9 mouse cellular contexts compared by ENCODE assay signal in the genomic region with DNA sequence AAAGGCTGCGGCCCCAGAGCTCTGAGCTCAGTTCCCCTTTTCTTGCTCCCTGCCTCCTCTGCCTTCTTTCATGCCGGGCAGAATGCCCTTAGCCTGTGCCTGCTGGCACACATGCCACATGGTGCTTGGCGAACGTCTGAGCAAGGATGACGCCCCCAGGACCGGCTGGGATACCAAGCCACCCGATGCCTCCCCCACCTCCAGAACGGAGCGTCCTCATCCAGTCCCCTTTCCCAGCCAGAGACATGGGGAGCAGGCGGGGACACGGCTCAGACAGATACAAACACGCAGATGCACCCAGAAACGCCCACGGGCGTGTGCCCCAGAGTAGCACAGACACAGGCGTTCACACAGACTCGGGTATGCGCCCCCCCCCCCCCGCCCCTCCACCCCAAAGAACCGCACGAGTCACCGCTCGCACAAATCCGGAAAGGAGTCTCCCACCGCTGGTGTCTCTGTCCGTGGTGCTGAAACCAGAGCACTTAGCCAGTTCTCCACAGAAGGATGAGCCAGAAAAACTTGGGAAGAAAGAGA. TPM values are rescaled to one million over a fixed set of nuclear protein-coding genes. Genes with fewer than 3 reads are reported as not detected.
DNase-seq lines count a peak whose midpoint lies in the region; TF ChIP-seq lines count a peak whose summit lies in the region.
"Had no signal": no experiment of that assay in that cellular context is flagged by ENCODE, and none has a peak within 500 bp of the region (broad histone marks: within the 10 kb centered on the region; RNA-seq: fewer than 3 reads in every experiment).

No protein-coding gene starts in this region.

- peaks cover 47% of the 10 kb centered on the region for H3K27me3 ChIP-seq in myocyte (ENCODE audit: control insufficient read depth, insufficient read depth, insufficient read length)

- no peak overlapping the region for H3K4me3 ChIP-seq in myocyte
- H3K4me3 ChIP-seq: limb, embryonic 15.5 days had no signal

- no peak for TF ChIP-seq POLR2A in myocyte (IDR thresholded peaks at IDR 0.05; ENCODE audit: insufficient read length, low read depth)

- peak; percentile 31 for DNase-seq in heart, adult 8-10 months (ENCODE audit: low spot score)
- no peak for DNase-seq in heart, adult 9 months (ENCODE audit: low spot score in 2 of 2)
- DNase-seq in R1 (ENCODE audit: low read depth, low spot score) = peak; percentile 83
- peak; percentile 72 for DNase-seq in embryo, embryonic 11.5 days (ENCODE audit: low read depth, low spot score)
- DNase-seq in heart, postnatal 36 days = peak; percentile 58 to 72
- peak; percentile 84 to 88 for DNase-seq in layer of hippocampus, postnatal 36 days
- DNase-seq in yolk sac, embryonic 10.5 days (ENCODE audit: low spot score) = peak; percentile 56

- intact Hi-C loops in heart, postnatal 36 days (cut with DNase I) = no loop called here

- H3K4me2 ChIP-seq in myocyte (ENCODE audit: low read depth) = no peak overlapping the region
- H3K4me2 ChIP-seq: limb, embryonic 15.5 days had no signal

- H3ac ChIP-seq in myocyte (ENCODE audit: control insufficient read depth, insufficient read length) = no peak overlapping the region

- H3K36me3 ChIP-seq in myocyte (ENCODE audit: control insufficient read depth, insufficient read depth) = no peaks in the 10 kb centered on the region
- H3K36me3 ChIP-seq: limb, embryonic 15.5 days had no signal

- no peaks in the 10 kb centered on the region for H3K79me2 ChIP-seq in myocyte (ENCODE audit: control insufficient read depth, insufficient read depth)

TF ChIP-seq in myocyte, 11 proteins besides CTCF, POLR2A, EP300 and RAD21:
- TF ChIP-seq POLR2AphosphoS2 (IDR thresholded peaks at IDR 0.05; ENCODE audit: insufficient read length, low read depth) (no peak), REST (IDR thresholded peaks at IDR 0.05; ENCODE audit: insufficient read depth, insufficient read length) (peak; percentile 85), TCF12 (IDR thresholded peaks at IDR 0.05; ENCODE audit: insufficient read depth, poor library complexity, severe bottlenecking) (no peak), MAX (IDR thresholded peaks at IDR 0.05; ENCODE audit: low read depth) (no peak)
TF ChIP-seq in myocyte: peak in this region for 1.

RNA-seq across cellular contexts. Expression of a gene that starts 15.6 kb away (rescaled TPM):
- total RNA-seq in heart, adult 8-10 months (2022) = not detected
- total RNA-seq in heart, postnatal 36 days (2021) = not detected
- total RNA-seq in layer of hippocampus, postnatal 36 days (2021) = 100 to 1,000 TPM; 156 to 162 TPM
- not detected for polyA plus RNA-seq in myocyte (2012; fragmentation: generic; extraction: Trizol)
- polyA plus RNA-seq: limb, embryonic 15.5 days had no signal

RNA-seq across cellular contexts. Expression of a gene that starts 34.3 kb away (rescaled TPM):
- 10 to 100 TPM in 2 of 4 experiments, 1 to 10 TPM in 2; 4.0 to 11.3 (median 7.1) TPM for total RNA-seq in heart, adult 8-10 months (2022)
- total RNA-seq in heart, postnatal 36 days (2021) = 1 to 10 TPM; 4.6 to 7.0 TPM
- total RNA-seq in layer of hippocampus, postnatal 36 days (2021) = 10 to 100 TPM; 48.8 to 50.8 TPM
- not detected for polyA plus RNA-seq in myocyte (2012; fragmentation: generic; extraction: Trizol)

RNA-seq across cellular contexts. Expression of a gene that starts 44.3 kb away (rescaled TPM):
- 10 to 100 TPM; 17.2 to 28.8 (median 23.7) TPM for total RNA-seq in heart, adult 8-10 months (2022)
- 10 to 100 TPM; 21.5 to 26.8 TPM for total RNA-seq in heart, postnatal 36 days (2021)
- total RNA-seq in layer of hippocampus, postnatal 36 days (2021) = 10 to 100 TPM; 31.3 to 34.5 TPM
- 25.8 TPM for polyA plus RNA-seq in myocyte (2012; fragmentation: generic; extraction: Trizol)

Comparison
In these comparisons a context has a peak if more than half of its experiments do, and no peak if none do; other contexts are left out.
1. DNase-seq: peak in heart, adult 8-10 months (single experiment), R1 (single experiment), embryo, embryonic 11.5 days (single experiment), heart, postnatal 36 days (2 of 2), layer of hippocampus, postnatal 36 days (2 of 2) and yolk sac, embryonic 10.5 days (single experiment); none in heart, adult 9 months (0 of 2).
2. RNA of a gene that starts 15.6 kb away (total RNA-seq): 156 to 162 TPM in layer of hippocampus, postnatal 36 days; not detected in heart, adult 8-10 months and not detected in heart, postnatal 36 days; every median in the first group is over 100 times any median in the second.
3. RNA of a gene that starts 34.3 kb away (total RNA-seq): 48.8 to 50.8 TPM in layer of hippocampus, postnatal 36 days; 4.0 to 11.3 TPM in heart, adult 8-10 months and 4.6 to 7.0 TPM in heart, postnatal 36 days; every median in the first group is over 4 times any median in the second.